Mouse (Mus musculus): ENCODE data around the gene Dusp16. TPM values are rescaled to one million over a fixed set of nuclear protein-coding genes. Genes with fewer than 3 reads are reported as not detected.

Dusp16 gene
- polyA plus RNA-seq, 1 experiment = 4.8 TPM

- no peaks in the 10 kb centered on the region for H3K36me3 ChIP-seq (ENCODE audit: control insufficient read depth, insufficient read depth)
Measured at GRCm38 (mm10) chr6:134770339-134770738, 22.1 kb downstream of the Dusp16 start.

DNA sequence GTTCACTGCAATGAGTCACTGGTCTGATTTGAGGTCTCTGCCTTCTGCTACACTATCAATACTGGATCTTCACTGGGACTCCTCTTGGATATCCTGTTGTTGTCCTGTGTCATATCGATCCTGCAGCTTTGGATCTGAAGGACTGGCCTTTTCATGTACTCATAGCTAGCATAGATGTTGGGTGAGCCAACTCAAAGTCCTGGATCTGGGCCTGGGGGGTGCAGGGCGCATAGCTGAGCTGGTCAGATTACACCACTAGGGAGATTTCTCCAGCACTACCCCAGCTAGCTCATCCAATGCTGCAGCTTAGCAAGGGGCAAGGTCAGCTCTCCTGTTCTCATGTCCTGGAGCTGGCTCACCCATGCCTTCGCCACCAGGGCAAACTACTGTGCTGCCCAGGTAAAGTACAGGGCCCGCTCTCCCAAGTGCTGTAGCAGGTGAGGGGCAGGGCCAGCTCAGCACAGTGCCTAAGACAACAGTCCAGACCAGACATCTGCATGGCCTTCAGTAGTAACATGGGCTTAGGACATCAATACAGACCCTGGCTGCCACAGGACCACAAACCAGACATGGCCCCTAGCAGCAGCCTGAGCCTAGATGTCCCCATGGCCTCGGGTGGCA, 27.9 kb downstream of the Dusp16 start:
- TF ChIP-seq SRF (IDR thresholded peaks at IDR 0.05; ENCODE audit: control insufficient read depth, insufficient read length, low read depth) (no peak), REST (IDR thresholded peaks at IDR 0.05; ENCODE audit: insufficient read depth, insufficient read length) (no peak), CEBPB (IDR thresholded peaks at IDR 0.05; ENCODE audit: insufficient read depth, poor library complexity, severe bottlenecking) (no peak), MAX (IDR thresholded peaks at IDR 0.05; ENCODE audit: low read depth) (no peak), MYOD1 (IDR thresholded peaks at IDR 0.05; ENCODE audit: control insufficient read depth in 1 of 3, insufficient read length in 2 of 3, low read depth in 2 of 3) (no peak), MYOG (IDR thresholded peaks at IDR 0.05; ENCODE audit: control insufficient read depth in 1 of 3, insufficient read depth in 1 of 3, insufficient read length in 2 of 3, low read depth in 2 of 3) (no peak), USF1 (IDR thresholded peaks at IDR 0.05; ENCODE audit: low read depth) (no peak)
- H3K36me3 ChIP-seq (ENCODE audit: control insufficient read depth, insufficient read depth) = no peaks in the 10 kb centered on the region
- no peak overlapping the region for H3K4me2 ChIP-seq (ENCODE audit: low read depth)
- H3K27me3 ChIP-seq (ENCODE audit: control insufficient read depth, insufficient read depth, insufficient read length) = no peaks in the 10 kb centered on the region
- H3K4me3 ChIP-seq = no peak overlapping the region
- H3ac ChIP-seq (ENCODE audit: control insufficient read depth, insufficient read length) = no peak overlapping the region
- H3K79me2 ChIP-seq (ENCODE audit: control insufficient read depth, insufficient read depth) = peaks cover 35% of the 10 kb centered on the region

More at GRCm38 (mm10) chr6:134770339-134770738, 22.1 kb downstream of the Dusp16 start:
- Histone ChIP-seq H3K4me3 (no peak overlapping the region), H3K79me2 (ENCODE audit: control insufficient read depth, insufficient read depth) (peaks cover 36% of the 10 kb centered on the region), H3K27me3 (ENCODE audit: control insufficient read depth, insufficient read depth, insufficient read length) (no peaks in the 10 kb centered on the region), H3K4me2 (ENCODE audit: low read depth) (no peak overlapping the region), H3ac (ENCODE audit: control insufficient read depth, insufficient read length) (no peak overlapping the region)
- no peak for TF ChIP-seq CEBPB (IDR thresholded peaks at IDR 0.05; ENCODE audit: insufficient read depth, poor library complexity, severe bottlenecking)
- no peak for TF ChIP-seq MYOD1 (IDR thresholded peaks at IDR 0.05; ENCODE audit: control insufficient read depth in 1 of 3, insufficient read length in 2 of 3, low read depth in 2 of 3)
- no peak for TF ChIP-seq USF1 (IDR thresholded peaks at IDR 0.05; ENCODE audit: low read depth)
- TF ChIP-seq TCF3 (IDR thresholded peaks at IDR 0.05; ENCODE audit: insufficient read length, low read depth) = no peak
- TF ChIP-seq MAX (IDR thresholded peaks at IDR 0.05; ENCODE audit: low read depth) = no peak
- no peak for TF ChIP-seq POLR2A (IDR thresholded peaks at IDR 0.05; ENCODE audit: insufficient read length, low read depth)
- TF ChIP-seq MYOG (IDR thresholded peaks at IDR 0.05; ENCODE audit: control insufficient read depth in 1 of 3, insufficient read depth in 1 of 3, insufficient read length in 2 of 3, low read depth in 2 of 3) = no peak
- TF ChIP-seq POLR2AphosphoS2 (IDR thresholded peaks at IDR 0.05; ENCODE audit: insufficient read length, low read depth) = no peak
- no peak for TF ChIP-seq REST (IDR thresholded peaks at IDR 0.05; ENCODE audit: insufficient read depth, insufficient read length)
- TF ChIP-seq SRF (IDR thresholded peaks at IDR 0.05; ENCODE audit: control insufficient read depth, insufficient read length, low read depth) = no peak
- TF ChIP-seq E2F4 (IDR thresholded peaks at IDR 0.05; ENCODE audit: insufficient read depth) = no peak

- no peak overlapping the region for H3K4me2 ChIP-seq (ENCODE audit: low read depth)
- H3K27me3 ChIP-seq (ENCODE audit: control insufficient read depth, insufficient read depth, insufficient read length) = no peaks in the 10 kb centered on the region
Measured at GRCm38 (mm10) chr6:134763436-134763835, 29.0 kb downstream of the Dusp16 start.

GRCm38 (mm10) chr6:134761808-134762207, 30.6 kb downstream of the Dusp16 start:
- TF ChIP-seq TCF3 (IDR thresholded peaks at IDR 0.05; ENCODE audit: insufficient read length, low read depth) (no peak), SRF (IDR thresholded peaks at IDR 0.05; ENCODE audit: control insufficient read depth, insufficient read length, low read depth) (no peak), REST (IDR thresholded peaks at IDR 0.05; ENCODE audit: insufficient read depth, insufficient read length) (no peak), MAX (IDR thresholded peaks at IDR 0.05; ENCODE audit: low read depth) (no peak), CEBPB (IDR thresholded peaks at IDR 0.05; ENCODE audit: insufficient read depth, poor library complexity, severe bottlenecking) (no peak), POLR2AphosphoS2 (IDR thresholded peaks at IDR 0.05; ENCODE audit: insufficient read length, low read depth) (no peak), USF1 (IDR thresholded peaks at IDR 0.05; ENCODE audit: low read depth) (no peak), MYOD1 (IDR thresholded peaks at IDR 0.05; ENCODE audit: control insufficient read depth in 1 of 3, insufficient read length in 2 of 3, low read depth in 2 of 3) (no peak), TCF12 (IDR thresholded peaks at IDR 0.05; ENCODE audit: insufficient read depth, poor library complexity, severe bottlenecking) (no peak), E2F4 (IDR thresholded peaks at IDR 0.05; ENCODE audit: insufficient read depth) (no peak), MYOG (IDR thresholded peaks at IDR 0.05; ENCODE audit: control insufficient read depth in 1 of 3, insufficient read depth in 1 of 3, insufficient read length in 2 of 3, low read depth in 2 of 3) (no peak), POLR2A (IDR thresholded peaks at IDR 0.05; ENCODE audit: insufficient read length, low read depth) (no peak)

More at GRCm38 (mm10) chr6:134763436-134763835, 29.0 kb downstream of the Dusp16 start:
- no peak for TF ChIP-seq POLR2A (IDR thresholded peaks at IDR 0.05; ENCODE audit: insufficient read length, low read depth)
- no peak for TF ChIP-seq POLR2AphosphoS2 (IDR thresholded peaks at IDR 0.05; ENCODE audit: insufficient read length, low read depth)
- no peak for TF ChIP-seq MYOG (IDR thresholded peaks at IDR 0.05; ENCODE audit: control insufficient read depth in 1 of 3, insufficient read depth in 1 of 3, insufficient read length in 2 of 3, low read depth in 2 of 3)
- TF ChIP-seq CEBPB (IDR thresholded peaks at IDR 0.05; ENCODE audit: insufficient read depth, poor library complexity, severe bottlenecking) = no peak
- no peak for TF ChIP-seq REST (IDR thresholded peaks at IDR 0.05; ENCODE audit: insufficient read depth, insufficient read length)
- no peak for TF ChIP-seq MYOD1 (IDR thresholded peaks at IDR 0.05; ENCODE audit: control insufficient read depth in 1 of 3, insufficient read length in 2 of 3, low read depth in 2 of 3)
- no peak for TF ChIP-seq USF1 (IDR thresholded peaks at IDR 0.05; ENCODE audit: low read depth)
- TF ChIP-seq E2F4 (IDR thresholded peaks at IDR 0.05; ENCODE audit: insufficient read depth) = no peak
- TF ChIP-seq SRF (IDR thresholded peaks at IDR 0.05; ENCODE audit: control insufficient read depth, insufficient read length, low read depth) = no peak
- TF ChIP-seq TCF3 (IDR thresholded peaks at IDR 0.05; ENCODE audit: insufficient read length, low read depth) = no peak
- TF ChIP-seq TCF12 (IDR thresholded peaks at IDR 0.05; ENCODE audit: insufficient read depth, poor library complexity, severe bottlenecking) = no peak
- no peak for TF ChIP-seq MAX (IDR thresholded peaks at IDR 0.05; ENCODE audit: low read depth)
- H3K4me3 ChIP-seq = no peak overlapping the region
- no peaks in the 10 kb centered on the region for H3K36me3 ChIP-seq (ENCODE audit: control insufficient read depth, insufficient read depth)
- H3ac ChIP-seq (ENCODE audit: control insufficient read depth, insufficient read length) = no peak overlapping the region
- peaks cover 35% of the 10 kb centered on the region for H3K79me2 ChIP-seq (ENCODE audit: control insufficient read depth, insufficient read depth)

More at GRCm38 (mm10) chr6:134761808-134762207, 30.6 kb downstream of the Dusp16 start:
- no peak overlapping the region for H3ac ChIP-seq (ENCODE audit: control insufficient read depth, insufficient read length)
- no peaks in the 10 kb centered on the region for H3K36me3 ChIP-seq (ENCODE audit: control insufficient read depth, insufficient read depth)
- peaks cover 27% of the 10 kb centered on the region for H3K79me2 ChIP-seq (ENCODE audit: control insufficient read depth, insufficient read depth)
- no peak overlapping the region for H3K4me2 ChIP-seq (ENCODE audit: low read depth)
- no peak overlapping the region for H3K4me3 ChIP-seq
- no peaks in the 10 kb centered on the region for H3K27me3 ChIP-seq (ENCODE audit: control insufficient read depth, insufficient read depth, insufficient read length)
